Mouse (Mus musculus) right cerebral cortex, adult 2 months (tissue): ENCODE results near the gene Ccdc169.

ENCODE experiments used
- DNase-seq, 2 experiments: peaks; one replicate each; pipeline ENCODE4 v3.0.0; 2021 to 2022; ENCODE audit warnings: low spot score in 2 of 2

Ccdc169 gene

DNA sequence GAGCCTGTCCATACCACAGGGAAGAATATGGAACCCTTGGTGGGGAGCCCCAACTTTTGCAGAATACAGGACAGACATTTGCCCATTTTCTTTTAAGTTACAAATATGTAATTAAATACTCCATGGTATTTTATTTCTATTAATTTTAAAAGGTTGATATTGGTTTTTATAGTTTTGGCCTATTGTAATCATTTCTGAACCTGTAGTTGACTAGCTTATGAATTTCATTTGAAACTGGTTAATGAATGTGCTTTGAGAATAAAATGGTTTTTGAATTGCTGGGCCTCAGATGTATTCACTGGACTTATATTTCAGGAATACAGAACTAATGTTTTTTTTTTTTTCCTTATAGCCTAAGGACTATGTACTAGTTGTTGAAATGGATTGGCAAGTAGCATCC is at the start of gene Ccdc169:
Ccdc169 (plus strand) TSS at position 301 of the 400 bp plus-strand sequence.
- DNase-seq, result no peak

GRCm38 (mm10) chr3:55087360-55087759 is 49.8 kb upstream of the Ccdc169 start:
- peak in 1 of 2 experiments; percentile 54 for DNase-seq

GRCm38 (mm10) chr3:55088359-55088758 is 48.8 kb upstream of the Ccdc169 start:
- no peak for DNase-seq

DNA sequence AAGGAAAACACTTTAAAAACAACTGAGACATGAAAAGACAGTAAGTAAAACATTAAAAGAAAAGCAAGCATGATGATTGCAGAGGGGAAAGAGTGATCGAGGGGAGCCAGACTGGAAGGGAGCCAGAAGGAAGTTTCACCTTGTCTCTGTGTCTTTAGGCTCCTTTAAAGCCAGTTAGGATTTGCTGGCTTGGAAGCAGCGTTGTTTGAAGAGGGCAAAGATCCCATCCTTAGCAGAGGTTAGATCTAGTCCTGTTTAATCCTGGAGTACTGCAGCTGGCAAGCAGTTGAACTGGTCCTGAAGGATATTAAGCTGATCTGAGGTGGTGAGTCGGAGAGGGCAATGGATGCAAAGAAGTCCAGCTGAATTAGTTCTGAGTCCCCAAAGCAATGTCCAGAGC is 48.3 kb upstream of the Ccdc169 start:
- DNase-seq, result no peak

DNA sequence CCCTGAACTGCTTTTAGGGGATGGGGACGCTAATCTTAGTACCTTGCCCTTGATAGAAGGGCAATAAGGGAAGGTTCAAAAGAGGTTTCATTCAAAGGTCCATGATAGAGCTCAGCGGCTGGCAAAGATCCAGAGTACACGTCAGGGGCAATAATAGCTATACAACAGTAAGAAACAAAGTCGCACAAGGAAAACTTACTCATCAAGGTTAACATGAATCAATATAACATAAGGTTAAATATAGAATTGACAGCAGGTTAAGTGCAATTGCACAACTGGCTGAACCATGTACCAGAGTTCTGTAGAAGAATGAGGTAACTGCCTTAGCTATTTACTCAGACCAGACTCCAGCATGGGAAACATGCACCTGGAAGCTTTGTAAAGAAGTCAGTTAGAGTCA is 47.8 kb upstream of the Ccdc169 start:
- no peak for DNase-seq

- no peak for DNase-seq
Observed at GRCm38 (mm10) chr3:55093161-55093560, 44.0 kb upstream of the Ccdc169 start.

- DNase-seq, result no peak
Observed at GRCm38 (mm10) chr3:55095968-55096654, 41.0 kb upstream of the Ccdc169 start.

DNA sequence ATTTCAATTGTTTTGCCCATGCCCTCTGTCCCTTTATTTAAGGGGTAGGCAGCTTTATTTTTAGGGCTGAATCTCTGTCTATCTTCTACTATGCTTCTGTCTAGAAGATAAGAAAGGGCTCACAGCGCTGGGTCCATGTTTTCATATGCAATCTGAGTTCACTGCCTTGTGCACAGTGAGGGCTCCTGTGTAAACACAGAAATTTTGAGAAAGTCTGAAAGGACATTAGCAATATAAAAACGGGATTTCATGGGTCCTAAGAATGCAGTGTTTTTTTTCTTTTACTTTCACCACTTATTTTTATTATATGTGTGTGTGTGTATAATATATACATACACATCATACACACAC is 40.5 kb upstream of the Ccdc169 start:
- DNase-seq, result no peak

- DNase-seq, result no peak
Observed at GRCm38 (mm10) chr3:55097186-55097585, 40.0 kb upstream of the Ccdc169 start.

GRCm38 (mm10) chr3:55098014-55098413 is 39.1 kb upstream of the Ccdc169 start:
- no peak for DNase-seq

DNA sequence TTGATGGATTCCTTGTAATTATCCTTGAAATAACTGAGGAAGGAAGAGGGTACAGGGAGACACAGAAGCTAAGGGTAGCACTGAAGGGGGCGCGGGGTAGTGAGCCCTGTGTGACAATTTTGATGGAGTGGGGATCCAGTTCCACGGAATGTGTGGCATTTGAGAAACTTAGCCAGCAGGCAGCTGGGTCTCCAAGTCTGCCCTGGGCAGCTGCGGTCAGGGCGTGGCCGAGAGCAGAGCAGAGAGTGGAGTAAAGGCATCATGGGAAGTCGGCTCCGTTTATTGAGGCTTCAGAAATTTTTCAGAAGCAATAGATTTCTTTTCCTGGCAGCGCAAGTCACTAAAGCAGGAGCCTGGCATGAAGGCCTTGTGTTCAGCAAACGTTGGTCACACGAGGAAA is 38.1 kb upstream of the Ccdc169 start:
- no peak for DNase-seq

DNA sequence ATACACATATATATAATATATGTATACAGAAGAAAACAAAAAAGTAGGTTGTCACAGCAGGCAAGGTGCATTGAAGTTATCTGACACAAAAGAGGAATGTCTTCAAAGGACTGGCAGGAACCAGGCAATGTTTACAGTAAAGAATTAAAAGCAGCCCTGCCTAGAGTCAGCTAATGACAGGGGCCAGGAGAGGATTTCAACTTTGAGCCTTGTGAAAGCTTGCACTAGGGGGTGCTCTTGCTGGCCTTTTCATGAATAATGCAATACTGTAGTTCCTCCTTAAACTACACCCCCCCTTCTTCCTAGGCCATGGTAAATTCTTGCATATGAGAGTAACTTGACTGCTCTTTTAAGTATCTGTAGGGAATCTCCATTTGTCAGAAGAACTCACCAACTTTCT is 36.0 kb upstream of the Ccdc169 start:
- no peak for DNase-seq

DNA sequence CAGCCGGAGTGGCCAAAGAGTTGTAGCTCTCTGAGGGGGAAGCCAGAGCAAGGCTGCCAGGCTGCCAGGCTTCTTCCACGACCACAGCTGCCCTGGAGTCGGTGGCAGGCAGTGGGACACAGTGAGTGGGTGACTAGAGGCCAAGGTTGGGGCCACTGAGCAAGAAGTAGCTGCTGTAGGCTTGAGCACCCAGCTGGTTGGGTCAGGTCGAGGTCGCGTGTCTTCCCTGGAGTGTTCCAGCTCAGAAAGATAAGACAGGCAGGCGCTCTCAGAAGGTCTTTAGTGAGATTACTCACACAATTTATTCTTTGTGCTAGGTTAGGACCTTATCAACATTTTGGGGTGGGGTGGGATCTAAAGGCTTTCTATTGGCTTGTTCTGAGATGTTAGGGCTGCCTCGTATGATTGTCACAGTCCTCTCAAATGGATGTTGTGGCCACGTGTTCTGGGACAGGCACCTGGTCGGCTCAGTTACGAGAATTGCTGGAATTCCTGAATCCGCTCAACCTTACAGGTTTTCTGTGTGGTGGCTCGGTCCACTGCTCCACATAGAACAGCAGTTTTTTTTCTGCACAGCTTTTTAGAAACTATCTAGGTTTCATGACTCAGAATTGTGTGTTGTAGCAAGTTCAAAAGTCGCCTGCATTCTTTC is 31.6 kb upstream of the Ccdc169 start:
- DNase-seq, result no peak

DNA sequence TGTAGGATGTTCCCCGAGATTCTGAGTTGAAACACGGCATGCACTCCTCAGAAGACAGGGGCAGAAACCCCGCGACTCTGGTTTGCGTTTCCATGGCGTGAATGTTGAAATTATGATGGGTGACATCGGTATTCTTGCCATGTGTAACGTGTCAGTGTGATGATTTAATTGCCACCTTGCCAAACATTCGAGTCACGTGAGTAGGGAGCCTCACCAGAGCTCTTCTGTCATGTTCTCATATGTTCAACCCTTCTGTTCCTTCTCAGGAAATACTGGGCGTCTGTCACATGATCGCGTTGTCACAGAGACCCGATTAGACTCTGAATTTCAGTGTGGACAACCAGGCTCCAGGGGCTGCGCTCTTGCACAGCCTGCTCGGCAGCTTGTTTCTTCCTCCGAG is 31.1 kb upstream of the Ccdc169 start:
- DNase-seq, result peak in 1 of 2 experiments; percentile 19

GRCm38 (mm10) chr3:55109097-55109496 is 28.0 kb upstream of the Ccdc169 start:
- DNase-seq, result no peak

GRCm38 (mm10) chr3:55111935-55112709 is 25.0 kb upstream of the Ccdc169 start, which contains the start of gene Spg20:
Spg20 (plus strand) TSS chr3:55112108.
- peak; percentile 93 to 97 for DNase-seq

GRCm38 (mm10) chr3:55112710-55113415 is 24.3 kb upstream of the Ccdc169 start:
- no peak for DNase-seq

GRCm38 (mm10) chr3:55114313-55115065 is 22.6 kb upstream of the Ccdc169 start:
- no peak for DNase-seq

GRCm38 (mm10) chr3:55115071-55115470 is 22.1 kb upstream of the Ccdc169 start:
- no peak for DNase-seq

- DNase-seq, result no peak
Observed at GRCm38 (mm10) chr3:55115989-55116388, 21.1 kb upstream of the Ccdc169 start.

DNA sequence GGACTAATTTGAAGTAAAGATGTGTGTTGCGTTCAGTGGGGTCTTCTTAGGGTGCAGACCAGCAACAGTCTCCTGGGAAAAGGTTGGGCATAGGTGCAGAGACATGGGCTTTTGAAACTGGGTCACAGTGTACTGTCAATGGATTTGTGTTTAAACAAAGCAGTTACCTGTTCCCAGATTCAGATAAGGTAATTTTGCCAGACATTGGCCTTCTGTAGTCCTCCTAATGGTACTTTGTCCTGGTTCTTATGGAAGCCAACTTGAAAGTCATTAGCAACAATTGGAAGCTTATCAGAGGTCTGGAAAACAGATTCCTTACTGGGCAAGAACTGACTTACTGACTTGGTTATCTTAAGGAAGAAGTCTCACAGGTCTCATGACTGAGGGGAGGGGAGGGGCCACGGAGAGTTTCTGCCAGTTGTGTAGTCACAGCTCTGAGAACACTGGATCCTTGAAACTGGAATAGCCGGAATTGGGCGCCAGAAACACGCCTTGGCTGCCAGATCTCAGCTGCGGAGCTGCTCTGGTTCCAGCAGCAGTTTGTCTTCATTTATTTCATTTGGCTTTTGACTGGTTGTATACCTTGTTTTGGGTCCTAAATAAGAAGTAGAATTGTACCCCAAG is 17.8 kb upstream of the Ccdc169 start:
- DNase-seq, result no peak
